Mouse (Mus musculus): ENCODE results near the gene Klc1. TPM values are rescaled to one million over a fixed set of nuclear protein-coding genes. Genes with fewer than 3 reads are reported as not detected.

Gene Klc1
- total RNA-seq, 2 experiments from 2014 or later, result 794 to 814 TPM

- no peak for DNase-seq (ENCODE audit: low spot score in 2 of 2)
Observed at GRCm38 (mm10) chr12:111769306-111769705, 10.7 kb downstream of the Klc1 start.

DNA sequence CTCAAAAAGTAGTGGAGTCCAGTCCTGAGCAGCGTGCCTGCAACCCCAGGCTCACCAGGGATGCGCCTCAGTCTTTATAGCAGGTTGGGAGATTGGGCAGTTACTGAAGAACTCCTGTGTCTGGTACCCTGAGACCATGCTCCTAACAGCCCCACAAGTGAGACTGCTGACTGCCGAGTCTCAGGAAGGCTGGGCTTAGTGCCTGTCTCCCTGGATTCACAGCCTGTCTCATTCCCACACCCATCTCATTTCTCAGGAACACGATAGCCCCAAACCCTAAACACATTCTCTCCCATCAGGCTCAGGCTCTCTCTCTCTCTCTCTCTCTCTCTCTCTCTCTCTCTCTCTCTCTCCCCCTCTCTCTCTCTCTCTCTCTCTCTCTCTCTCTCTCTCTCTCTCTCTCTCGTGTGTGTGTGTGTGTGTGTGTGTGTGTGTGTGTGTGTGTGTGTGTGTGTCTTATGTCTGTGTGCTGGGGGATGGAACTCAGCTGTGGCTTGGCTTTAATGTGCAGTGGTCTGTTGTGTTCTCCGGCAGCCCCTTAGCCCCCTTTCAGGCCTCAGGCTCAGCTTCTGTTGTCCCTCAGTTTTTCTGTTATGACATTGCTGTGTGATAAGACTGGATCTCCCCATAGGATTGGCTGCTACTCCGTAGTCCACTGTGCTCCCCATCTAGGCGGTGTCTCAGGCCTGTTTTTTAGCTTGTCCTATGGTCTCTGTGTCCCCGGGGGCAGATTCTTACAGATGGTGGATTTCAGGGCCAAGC is 11.3 kb downstream of the Klc1 start:
- DNase-seq (ENCODE audit: low spot score in 2 of 2), result no peak

GRCm38 (mm10) chr12:111770651-111771050 is 12.0 kb downstream of the Klc1 start:
- DNase-seq (ENCODE audit: low spot score in 2 of 2), result no peak

- DNase-seq (ENCODE audit: low spot score in 2 of 2), result no peak
Observed at GRCm38 (mm10) chr12:111774156-111774555, 15.5 kb downstream of the Klc1 start.

DNA sequence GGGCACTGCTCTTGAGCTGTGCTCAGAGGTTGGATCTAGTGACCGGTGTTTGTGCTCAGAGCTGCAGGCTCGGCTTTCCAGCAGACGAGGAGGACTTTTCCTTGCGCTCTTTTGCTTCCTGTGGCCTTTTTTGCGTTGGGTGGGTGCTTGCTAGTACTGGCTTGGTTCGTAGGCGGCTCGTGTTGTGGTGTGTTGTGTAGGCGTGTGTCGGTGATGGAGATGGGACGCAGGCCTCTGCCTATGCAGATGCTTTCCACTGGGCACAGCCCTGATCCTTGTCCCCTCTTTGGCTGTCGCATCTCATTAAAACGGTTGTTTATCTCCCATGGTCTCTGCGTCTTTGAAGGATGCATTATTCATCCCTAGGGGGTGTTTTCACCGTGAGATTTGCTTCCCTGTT is 16.2 kb downstream of the Klc1 start:
- peak in 1 of 2 experiments; percentile 45 for DNase-seq (ENCODE audit: low spot score in 2 of 2)

DNA sequence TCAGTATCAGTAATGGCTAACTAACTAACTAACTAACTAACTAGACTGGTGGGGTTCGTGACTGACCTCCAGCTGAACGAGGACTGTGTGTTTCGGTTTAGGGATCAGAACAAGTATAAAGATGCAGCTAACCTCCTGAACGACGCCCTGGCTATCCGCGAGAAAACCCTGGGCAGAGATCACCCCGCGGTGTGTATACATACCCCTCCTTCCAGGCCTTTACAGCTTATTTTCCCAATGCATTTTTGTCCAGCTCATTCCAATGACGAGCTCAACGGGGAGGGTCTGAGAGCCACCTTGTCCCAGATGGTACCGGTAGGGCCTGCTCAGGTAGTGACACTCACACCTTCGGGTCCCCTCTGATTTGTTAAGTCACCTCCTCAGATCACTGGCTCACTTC is 19.3 kb downstream of the Klc1 start:
- no peak for DNase-seq (ENCODE audit: low spot score in 2 of 2)

DNA sequence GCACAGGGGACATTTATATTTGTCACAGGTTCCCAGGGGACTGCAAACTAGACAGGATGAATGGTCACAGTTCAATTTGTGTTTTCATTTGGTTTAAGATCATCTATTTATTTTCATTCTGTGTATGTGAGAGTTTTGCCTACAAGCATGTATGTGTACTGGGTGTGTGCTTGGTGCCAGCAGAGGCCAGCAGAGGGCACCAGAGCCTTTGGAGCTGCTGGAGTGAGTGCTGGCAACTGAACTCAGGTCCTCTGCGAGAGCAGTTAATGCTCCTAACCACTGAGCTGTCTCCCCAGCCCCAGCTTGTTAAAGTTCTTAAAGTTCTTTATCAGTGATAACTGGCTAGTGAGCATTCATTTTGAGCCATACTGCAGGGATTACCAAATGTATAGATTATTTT is 20.9 kb downstream of the Klc1 start:
- DNase-seq (ENCODE audit: low spot score in 2 of 2), result no peak

DNA sequence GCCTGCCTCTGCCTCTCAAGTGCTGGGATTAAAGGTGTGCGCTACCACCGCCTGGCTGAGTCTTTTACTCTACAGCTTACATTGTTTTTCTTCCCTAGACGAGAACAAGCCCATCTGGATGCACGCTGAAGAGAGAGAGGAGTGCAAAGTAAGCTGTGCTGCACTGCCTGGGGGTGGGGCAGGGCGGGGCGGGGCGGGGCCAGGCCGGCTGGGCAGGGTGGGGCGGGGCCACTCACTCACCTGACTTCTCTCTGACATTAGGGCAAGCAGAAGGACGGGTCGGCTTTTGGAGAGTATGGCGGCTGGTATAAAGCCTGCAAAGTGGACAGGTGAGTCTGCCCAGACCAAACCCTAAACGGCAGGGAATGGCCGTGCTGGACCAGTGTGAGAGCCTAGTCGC is 26.5 kb downstream of the Klc1 start:
- no peak for DNase-seq (ENCODE audit: low spot score in 2 of 2)

GRCm38 (mm10) chr12:111787015-111787414 is 28.4 kb downstream of the Klc1 start:
- DNase-seq (ENCODE audit: low spot score in 2 of 2), result no peak

- no peak for DNase-seq (ENCODE audit: low spot score in 2 of 2)
Observed at GRCm38 (mm10) chr12:111790090-111790489, 31.4 kb downstream of the Klc1 start.

GRCm38 (mm10) chr12:111790631-111791030 is 32.0 kb downstream of the Klc1 start:
- no peak for DNase-seq (ENCODE audit: low spot score in 2 of 2)

DNA sequence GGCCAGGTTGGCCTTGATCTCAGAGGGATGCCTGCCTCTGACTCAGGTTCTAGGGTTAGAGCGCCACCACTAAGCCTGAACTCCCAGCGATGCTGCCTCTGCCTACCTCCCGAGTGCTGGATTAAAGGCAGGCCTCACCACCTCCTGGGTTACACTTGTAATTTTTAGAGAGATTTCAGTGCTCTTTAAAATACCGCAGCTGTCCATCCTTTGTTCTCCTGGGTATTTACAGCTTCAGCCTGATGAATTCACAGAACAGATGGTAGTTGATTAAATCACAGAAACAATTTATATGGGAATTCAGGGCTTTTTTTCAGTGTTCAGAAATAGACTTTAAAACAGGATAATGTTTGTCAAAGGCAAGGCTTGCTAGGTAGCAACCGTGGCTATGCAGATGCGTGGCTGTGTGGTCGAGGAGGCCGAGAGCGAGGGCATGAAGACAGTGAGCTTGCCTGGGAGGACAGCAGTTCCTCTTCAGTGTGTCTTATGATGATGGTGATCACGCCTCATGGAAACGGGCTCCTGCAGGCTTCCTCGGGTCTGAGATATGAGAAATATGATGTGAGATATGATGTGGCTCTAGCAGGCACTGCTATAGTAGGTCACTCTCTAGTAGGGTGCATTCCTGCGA is 32.9 kb downstream of the Klc1 start:
- DNase-seq (ENCODE audit: low spot score in 2 of 2), result peak in 1 of 2 experiments; percentile 50

GRCm38 (mm10) chr12:111794102-111794501 is 35.5 kb downstream of the Klc1 start:
- DNase-seq (ENCODE audit: low spot score in 2 of 2), result peak; percentile 65 to 72

GRCm38 (mm10) chr12:111794526-111795179 is 36.0 kb downstream of the Klc1 start:
- DNase-seq (ENCODE audit: low spot score in 2 of 2), result no peak

GRCm38 (mm10) chr12:111795180-111795895 is 36.7 kb downstream of the Klc1 start:
- DNase-seq (ENCODE audit: low spot score in 2 of 2), result no peak

DNA sequence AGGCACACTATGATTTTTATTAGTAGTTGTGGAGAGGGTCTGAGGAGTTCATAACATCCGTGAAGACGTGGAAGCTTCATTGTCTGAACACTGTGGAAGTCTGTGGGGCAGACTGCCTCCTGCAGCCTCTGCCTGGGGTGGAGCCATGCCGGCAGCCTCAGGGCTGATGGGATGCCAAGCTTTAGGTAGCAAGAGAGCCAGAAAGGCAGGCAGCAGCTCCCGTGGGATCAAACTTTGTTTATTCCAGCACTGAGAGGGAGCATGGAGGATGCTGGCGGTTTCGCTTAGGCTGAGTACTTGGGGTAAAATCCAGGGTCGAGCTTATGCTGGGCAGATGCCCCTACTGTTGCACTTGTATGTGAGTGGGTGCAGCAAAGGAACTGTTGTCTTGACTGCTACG is 38.6 kb downstream of the Klc1 start:
- no peak for DNase-seq (ENCODE audit: low spot score in 2 of 2)

- DNase-seq (ENCODE audit: low spot score in 2 of 2), result no peak
Observed at GRCm38 (mm10) chr12:111798493-111798892, 39.8 kb downstream of the Klc1 start.

- DNase-seq (ENCODE audit: low spot score in 2 of 2), result no peak
Observed at GRCm38 (mm10) chr12:111800459-111801183, 42.0 kb downstream of the Klc1 start.

DNA sequence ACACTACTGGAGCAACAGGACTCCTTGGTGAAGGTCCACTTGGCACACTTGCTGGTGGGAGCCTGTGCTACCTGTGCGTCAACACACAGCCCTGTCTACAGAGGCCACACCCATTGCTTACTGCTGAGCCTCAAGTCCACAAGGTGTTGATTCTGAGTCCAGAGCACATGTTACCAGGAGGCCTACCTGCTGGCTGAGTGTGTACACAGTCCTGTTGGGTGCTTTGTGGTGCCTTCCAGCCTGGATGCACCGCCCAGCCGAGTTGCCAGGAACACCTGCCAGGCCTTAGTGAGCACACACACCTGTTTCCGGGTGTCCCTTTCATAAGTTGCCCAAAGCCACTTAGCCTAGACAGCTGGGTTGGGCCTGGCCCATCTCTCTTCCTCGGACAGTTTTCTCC is 44.9 kb downstream of the Klc1 start:
- DNase-seq (ENCODE audit: low spot score in 2 of 2), result no peak

- no peak for DNase-seq (ENCODE audit: low spot score in 2 of 2)
Observed at GRCm38 (mm10) chr12:111808775-111809174, 50.1 kb downstream of the Klc1 start.

DNA sequence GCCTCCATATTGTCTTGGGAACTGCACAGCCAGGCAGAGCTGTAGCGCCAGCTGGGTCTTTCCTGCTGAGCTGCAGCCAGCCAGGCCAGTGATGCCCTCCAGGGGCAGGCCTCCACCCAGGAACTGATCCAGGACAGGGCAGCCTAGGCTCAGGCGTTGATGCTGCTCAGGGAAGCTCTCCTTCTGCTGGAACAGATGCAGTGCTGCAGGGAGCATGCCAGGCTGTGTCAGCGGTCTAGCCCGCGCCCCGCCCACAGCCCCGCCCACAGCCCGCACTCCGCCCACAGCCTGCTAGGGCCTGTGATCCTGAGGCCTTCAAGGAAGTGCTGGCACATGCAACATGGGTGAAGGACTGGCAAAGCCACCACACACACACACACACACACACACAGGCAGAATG is 51.1 kb downstream of the Klc1 start:
- peak; percentile 53 to 68 for DNase-seq (ENCODE audit: low spot score in 2 of 2)
